Mouse (Mus musculus): Measurements from ENCODE around the gene Krtap5-3. TPM values are rescaled to one million over a fixed set of nuclear protein-coding genes. Genes with fewer than 3 reads are reported as not detected.
"Not testable (repeated sequence)": the region's sequence is repeated elsewhere in the genome, so short reads cannot be mapped to it uniquely, and the experiment has no call there.

Krtap5-3 gene
- polyA plus RNA-seq, 1 experiment from 2014 or later = not detected

DNA sequence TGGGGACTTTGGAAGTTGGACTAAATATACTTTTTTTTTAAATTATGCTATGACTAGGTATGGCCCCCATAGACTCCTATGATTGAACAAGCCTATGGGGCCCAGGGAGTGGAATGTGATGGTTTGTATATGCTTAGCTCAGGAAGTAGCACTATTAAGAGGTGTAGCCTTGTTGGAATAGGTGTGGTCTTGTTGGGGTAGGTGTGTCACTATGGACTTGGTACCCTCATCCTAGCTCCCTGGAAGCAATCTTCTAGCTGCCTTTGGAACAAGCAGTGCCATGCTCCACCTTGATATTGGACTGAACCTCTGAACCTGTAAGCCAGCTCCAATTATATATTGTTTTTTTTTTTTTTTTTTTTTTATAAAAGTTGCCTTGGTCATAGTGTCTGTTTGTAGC, 4.3 kb downstream of the Krtap5-3 start:
- Histone ChIP-seq H3K4me2 (replicated peaks) (no peak overlapping the region), H3K27me3 (replicated peaks) (no peaks in the 10 kb centered on the region), H3K4me1 (no peaks in the 10 kb centered on the region), H3K27ac (no peak overlapping the region), H3K9ac (no peak overlapping the region), H3K36me3 (no peaks in the 10 kb centered on the region), H3K9me3 (no peaks in the 10 kb centered on the region), H3K4me3 (no peak overlapping the region)
- no peak for ATAC-seq (ENCODE audit: low FRiP score, low read depth)

DNA sequence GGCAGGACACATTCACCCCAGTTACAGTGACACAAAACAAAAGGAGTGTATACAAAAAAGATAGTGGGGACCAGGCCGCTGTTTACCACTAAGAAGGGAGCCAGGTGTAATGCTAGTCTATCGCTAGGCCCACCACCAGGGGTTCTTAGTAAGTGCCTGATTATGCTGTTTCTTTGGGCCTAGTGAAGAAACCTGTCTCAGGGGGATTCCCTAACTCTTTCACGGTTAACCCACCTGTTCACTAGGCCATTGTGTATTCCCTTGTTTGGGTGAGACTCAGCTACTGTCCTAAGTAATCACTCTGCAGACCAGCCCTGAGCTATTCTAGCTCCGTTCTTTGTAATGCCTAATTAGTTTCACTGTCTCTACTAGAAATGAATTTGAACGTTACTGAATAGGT, 5.7 kb downstream of the Krtap5-3 start:
- not testable (repeated sequence) for ATAC-seq (ENCODE audit: low FRiP score, low read depth); H3K27ac ChIP-seq; H3K9ac ChIP-seq; H3K4me1 ChIP-seq; H3K4me3 ChIP-seq; H3K27me3 ChIP-seq (replicated peaks); H3K36me3 ChIP-seq; H3K9me3 ChIP-seq; H3K4me2 ChIP-seq (replicated peaks)
- 81% methylated on average over 5 of the region's 5 CpGs for WGBS

- WGBS = 69% methylated on average over 1 of the region's 1 CpGs
- H3K27me3 ChIP-seq (replicated peaks) = no peaks in the 10 kb centered on the region
Measured at GRCm38 (mm10) chr7:142211559-142211958, 10.4 kb downstream of the Krtap5-3 start, which contains the start of gene Gm7579. Gene Gm7579, plus strand, starts transcription at chr7:142211859.

GRCm38 (mm10) chr7:142212136-142212535, 11.0 kb downstream of the Krtap5-3 start:
- not testable (repeated sequence) for H3K36me3 ChIP-seq; H3K27ac ChIP-seq; ATAC-seq (ENCODE audit: low FRiP score, low read depth); H3K27me3 ChIP-seq (replicated peaks); H3K9me3 ChIP-seq; H3K9ac ChIP-seq; H3K4me3 ChIP-seq; H3K4me1 ChIP-seq; H3K4me2 ChIP-seq (replicated peaks)
- 57% methylated on average over 1 of the region's 1 CpGs for WGBS

More at GRCm38 (mm10) chr7:142211559-142211958, 10.4 kb downstream of the Krtap5-3 start, which contains the start of gene Gm7579:
- no peak within 1 kb of the TSS for H3K27ac ChIP-seq
- no peaks in the 10 kb centered on the region for H3K9me3 ChIP-seq
- no peak for ATAC-seq (ENCODE audit: low FRiP score, low read depth)
- no peak within 1 kb of the TSS for H3K4me3 ChIP-seq
- H3K9ac ChIP-seq = no peak within 1 kb of the TSS
- H3K4me1 ChIP-seq = no peaks in the 10 kb centered on the region
- no peak within 1 kb of the TSS for H3K4me2 ChIP-seq (replicated peaks)
- no peaks in the 10 kb centered on the region for H3K36me3 ChIP-seq

DNA sequence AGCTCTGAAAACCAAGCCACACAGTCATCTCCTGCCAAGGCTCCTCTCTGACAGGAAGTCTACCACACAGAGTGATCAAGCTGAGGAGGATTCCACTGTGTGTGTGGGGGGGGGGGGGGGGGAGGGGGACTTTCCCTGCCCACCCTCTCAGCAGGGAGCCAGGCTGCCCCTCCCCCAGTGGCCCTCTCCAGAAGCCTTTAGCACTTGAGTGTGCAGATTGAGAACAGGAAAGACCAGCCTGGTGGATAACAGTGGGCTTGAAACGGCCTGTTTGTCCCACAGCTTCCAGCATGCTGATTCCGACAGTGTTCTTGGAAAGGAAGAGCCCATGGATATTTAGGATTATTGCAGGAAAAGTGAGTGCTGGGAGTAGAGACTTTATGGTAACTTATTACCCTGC, 23.4 kb downstream of the Krtap5-3 start:
- H3K9me3 ChIP-seq = no peaks in the 10 kb centered on the region
- H3K27me3 ChIP-seq (replicated peaks) = no peaks in the 10 kb centered on the region
- H3K27ac ChIP-seq = no peak overlapping the region
- WGBS = 48% methylated on average over 2 of the region's 2 CpGs
- no peak overlapping the region for H3K4me2 ChIP-seq (replicated peaks)
- no peak overlapping the region for H3K4me3 ChIP-seq
- H3K9ac ChIP-seq = no peak overlapping the region
- ATAC-seq (ENCODE audit: low FRiP score, low read depth) = no peak
- no peaks in the 10 kb centered on the region for H3K36me3 ChIP-seq
- no peaks in the 10 kb centered on the region for H3K4me1 ChIP-seq

- H3K4me1 ChIP-seq; H3K36me3 ChIP-seq; ATAC-seq (ENCODE audit: low FRiP score, low read depth); H3K4me2 ChIP-seq (replicated peaks); H3K9me3 ChIP-seq; H3K9ac ChIP-seq; H3K27ac ChIP-seq; H3K27me3 ChIP-seq (replicated peaks); H3K4me3 ChIP-seq: not testable (repeated sequence)
- 38% methylated on average over 3 of the region's 3 CpGs for WGBS
Measured at GRCm38 (mm10) chr7:142229871-142230270, 28.7 kb downstream of the Krtap5-3 start, which contains the start of gene Krtap5-5. Gene Krtap5-5, minus strand, starts transcription at chr7:142229971.

DNA sequence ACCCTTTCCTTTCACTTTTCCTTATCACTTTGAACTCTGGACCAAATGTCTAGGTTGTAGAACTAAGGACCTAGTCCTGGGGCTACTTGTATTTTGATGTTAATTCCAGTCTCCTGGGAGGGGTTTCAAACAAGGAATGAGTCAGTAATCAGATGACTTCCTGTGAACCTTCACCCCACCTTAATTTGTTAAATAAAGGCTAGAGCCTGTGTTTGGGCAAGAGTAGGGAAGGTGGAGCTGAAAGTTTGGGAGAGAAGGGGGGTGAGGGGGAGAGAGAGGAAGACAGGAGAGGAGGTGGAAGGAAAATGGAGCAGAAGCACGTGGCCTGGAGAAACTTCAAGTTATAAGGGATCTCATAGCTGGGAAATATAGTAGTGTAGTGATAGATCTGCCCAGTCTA, 30.4 kb downstream of the Krtap5-3 start:
- 26% methylated on average over 1 of the region's 1 CpGs for WGBS
- Histone ChIP-seq H3K9ac (no peak overlapping the region), H3K27ac (no peak overlapping the region), H3K36me3 (no peaks in the 10 kb centered on the region), H3K4me2 (replicated peaks) (no peak overlapping the region), H3K4me1 (no peaks in the 10 kb centered on the region), H3K9me3 (0 out of 2 replicates have a peak, but pooled peaks cover 9% of the 10 kb centered on the region), H3K27me3 (replicated peaks) (no peaks in the 10 kb centered on the region), H3K4me3 (no peak overlapping the region)
- ATAC-seq (ENCODE audit: low FRiP score, low read depth) = no peak

DNA sequence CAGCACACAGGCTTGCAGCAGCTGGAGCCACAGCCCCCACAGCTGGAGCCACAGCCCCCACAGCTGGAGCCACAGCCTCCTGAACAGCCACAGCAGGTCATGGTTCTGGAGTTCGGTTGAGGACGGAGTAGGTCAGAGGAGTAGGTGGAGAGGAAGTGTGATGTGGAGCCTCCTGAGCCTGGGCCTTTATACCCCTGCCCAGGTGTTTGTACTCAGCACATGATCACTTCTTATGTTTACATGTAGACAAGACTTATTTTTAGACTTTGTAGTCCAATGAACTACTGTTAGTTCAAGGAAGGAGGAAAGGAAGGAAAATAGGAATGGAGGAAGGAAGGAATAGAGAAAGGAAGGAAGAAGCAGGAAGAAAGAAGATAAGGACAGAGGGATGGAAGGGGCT, 39.8 kb downstream of the Krtap5-3 start, which contains the start of gene Gm40460:
Gm40460 (minus strand) TSS at position 101 of the 400 bp plus-strand sequence.
- no peak within 1 kb of the TSS for H3K9ac ChIP-seq
- no peaks in the 10 kb centered on the region for H3K36me3 ChIP-seq
- no peak for ATAC-seq (ENCODE audit: low FRiP score, low read depth)
- WGBS = 46% methylated on average over 2 of the region's 2 CpGs
- no peaks in the 10 kb centered on the region for H3K27me3 ChIP-seq (replicated peaks)
- H3K4me3 ChIP-seq = no peak within 1 kb of the TSS
- no peaks in the 10 kb centered on the region for H3K4me1 ChIP-seq
- H3K9me3 ChIP-seq = no peaks in the 10 kb centered on the region
- H3K4me2 ChIP-seq (replicated peaks) = no peak within 1 kb of the TSS
- H3K27ac ChIP-seq = no peak within 1 kb of the TSS

DNA sequence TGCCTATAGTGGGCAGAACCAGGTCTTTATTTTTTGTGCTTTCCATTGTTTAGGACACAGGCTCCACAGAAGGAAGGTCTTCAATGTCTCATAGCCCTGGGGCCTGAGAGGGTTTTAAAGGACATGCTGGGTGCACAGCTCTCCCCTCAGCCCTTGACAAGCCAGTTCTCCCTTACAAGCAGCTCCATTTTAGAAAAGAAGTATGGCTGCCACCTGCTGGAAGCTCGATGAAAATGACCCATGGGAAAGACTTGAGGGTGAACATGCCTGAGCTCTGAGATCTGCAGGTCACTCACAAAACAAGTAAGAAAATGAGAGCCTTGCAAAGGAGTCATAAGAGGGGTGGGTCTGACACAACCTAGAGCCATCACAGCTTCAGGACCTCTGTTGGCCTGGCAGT, 48.7 kb downstream of the Krtap5-3 start:
- Histone ChIP-seq H3K36me3 (no peaks in the 10 kb centered on the region), H3K4me3 (no peak overlapping the region), H3K9ac (no peak overlapping the region), H3K9me3 (no peaks in the 10 kb centered on the region), H3K4me2 (replicated peaks) (no peak overlapping the region), H3K27ac (no peak overlapping the region), H3K4me1 (no peaks in the 10 kb centered on the region), H3K27me3 (replicated peaks) (no peaks in the 10 kb centered on the region)
- WGBS = 0% methylated on average over 1 of the region's 1 CpGs
- ATAC-seq (ENCODE audit: low FRiP score, low read depth) = no peak

Other genes starting within 250 kb of the Krtap5-3 start
- 51.3 and 52.2 TPM in 2 replicates for gene Mob2, start 140.3 kb upstream of the Krtap5-3 start, polyA plus RNA-seq (2016; fragmentation: Nextera tagmentation; extraction: Ambion mirVana)
- gene Dusp8, start 105.5 kb upstream of the Krtap5-3 start, polyA plus RNA-seq (2016; fragmentation: Nextera tagmentation; extraction: Ambion mirVana) = 61.6 and 63.6 TPM in 2 replicates
- not detected in 2 replicates for gene Gm45618, start 80.6 kb upstream of the Krtap5-3 start, polyA plus RNA-seq (2016; fragmentation: Nextera tagmentation; extraction: Ambion mirVana)
- gene Gm39115, start 65.3 kb upstream of the Krtap5-3 start, polyA plus RNA-seq (2016; fragmentation: Nextera tagmentation; extraction: Ambion mirVana) = not detected in 2 replicates
- gene Gm45337, start 56.8 kb upstream of the Krtap5-3 start, polyA plus RNA-seq (2016; fragmentation: Nextera tagmentation; extraction: Ambion mirVana) = not detected in 2 replicates
- not detected in 2 replicates for gene Gm29735, start 44.3 kb upstream of the Krtap5-3 start, polyA plus RNA-seq (2016; fragmentation: Nextera tagmentation; extraction: Ambion mirVana)
- not detected in 2 replicates for gene Gm4553, start 35.6 kb upstream of the Krtap5-3 start, polyA plus RNA-seq (2016; fragmentation: Nextera tagmentation; extraction: Ambion mirVana)
- gene Krtap5-2, start 25.4 kb upstream of the Krtap5-3 start, polyA plus RNA-seq (2016; fragmentation: Nextera tagmentation; extraction: Ambion mirVana) = not detected in 2 replicates
- not detected in 2 replicates for gene Gm10153, start 11.0 kb upstream of the Krtap5-3 start, polyA plus RNA-seq (2016; fragmentation: Nextera tagmentation; extraction: Ambion mirVana)
- gene Gm7579, start 10.5 kb downstream of the Krtap5-3 start, polyA plus RNA-seq (2016; fragmentation: Nextera tagmentation; extraction: Ambion mirVana) = not detected in 2 replicates
- gene Krtap5-5, start 28.6 kb downstream of the Krtap5-3 start, polyA plus RNA-seq (2016; fragmentation: Nextera tagmentation; extraction: Ambion mirVana) = not detected in 2 replicates
- gene Gm40460, start 39.7 kb downstream of the Krtap5-3 start, polyA plus RNA-seq (2016; fragmentation: Nextera tagmentation; extraction: Ambion mirVana) = not detected in 2 replicates
- gene Gm2431, start 57.0 kb downstream of the Krtap5-3 start, polyA plus RNA-seq (2016; fragmentation: Nextera tagmentation; extraction: Ambion mirVana) = not detected in 2 replicates
- gene Gm4559, start 73.0 kb downstream of the Krtap5-3 start, polyA plus RNA-seq (2016; fragmentation: Nextera tagmentation; extraction: Ambion mirVana) = not detected in 2 replicates
- gene Krtap5-1, start 95.8 kb downstream of the Krtap5-3 start, polyA plus RNA-seq (2016; fragmentation: Nextera tagmentation; extraction: Ambion mirVana) = not detected in 2 replicates
- not detected in 2 replicates for gene Krtap5-4, start 102.2 kb downstream of the Krtap5-3 start, polyA plus RNA-seq (2016; fragmentation: Nextera tagmentation; extraction: Ambion mirVana)
- gene Ifitm10, start 172.4 kb downstream of the Krtap5-3 start, polyA plus RNA-seq (2016; fragmentation: Nextera tagmentation; extraction: Ambion mirVana) = 0.47 and 1.2 TPM in 2 replicates
- 0.90 and 1.5 TPM in 2 replicates for gene Gm49369, start 181.3 kb downstream of the Krtap5-3 start, polyA plus RNA-seq (2016; fragmentation: Nextera tagmentation; extraction: Ambion mirVana)
- 200 and 207 TPM in 2 replicates for gene Ctsd, start 186.7 kb downstream of the Krtap5-3 start, polyA plus RNA-seq (2016; fragmentation: Nextera tagmentation; extraction: Ambion mirVana)
- 0.43 TPM in 1 of 2 replicates, not detected in the other for gene Syt8, start 233.5 kb downstream of the Krtap5-3 start, polyA plus RNA-seq (2016; fragmentation: Nextera tagmentation; extraction: Ambion mirVana)
- gene Tnni2, start 240.4 kb downstream of the Krtap5-3 start, polyA plus RNA-seq (2016; fragmentation: Nextera tagmentation; extraction: Ambion mirVana) = 3.3 and 4.6 TPM in 2 replicates

Measured in neural tube, embryonic 12.5 days (tissue).